Mouse (Mus musculus) urinary bladder, postnatal 36 days (tissue): ENCODE results near the gene Myog.
"Not testable (repeated sequence)": the region's sequence is repeated elsewhere in the genome, so short reads cannot be mapped to it uniquely, and the experiment has no call there.

ENCODE experiments used
- DNase-seq, 2 experiments: peaks; one replicate each; pipeline ENCODE4 v3.0.0; 2022; ENCODE audit warnings: low spot score in 2 of 2, mixed read lengths in 1 of 2

Myog gene

GRCm38 (mm10) chr1:134289598-134290099 is at the start of gene Myog:
Gene Myog, plus strand, starts transcription at chr1:134289989.
- DNase-seq, result no peak

GRCm38 (mm10) chr1:134240701-134241100 is 49.1 kb upstream of the Myog start:
- no peak for DNase-seq

- DNase-seq, result no peak
Observed at GRCm38 (mm10) chr1:134241298-134241697, 48.5 kb upstream of the Myog start.

GRCm38 (mm10) chr1:134242286-134242685 is 47.5 kb upstream of the Myog start:
- DNase-seq, result no peak

- no peak for DNase-seq
Observed at GRCm38 (mm10) chr1:134243505-134243904, 46.3 kb upstream of the Myog start.

- peak; percentile 91 to 93 for DNase-seq
Observed at GRCm38 (mm10) chr1:134243948-134244914, 45.6 kb upstream of the Myog start.

GRCm38 (mm10) chr1:134245004-134245717 is 44.6 kb upstream of the Myog start:
- no peak for DNase-seq

GRCm38 (mm10) chr1:134246590-134246989 is 43.2 kb upstream of the Myog start:
- no peak for DNase-seq

- DNase-seq, result not testable (repeated sequence)
Observed at GRCm38 (mm10) chr1:134249681-134250080, 40.1 kb upstream of the Myog start.

GRCm38 (mm10) chr1:134264341-134264740 is 25.4 kb upstream of the Myog start:
- DNase-seq, result no peak

GRCm38 (mm10) chr1:134265797-134266196 is 24.0 kb upstream of the Myog start:
- DNase-seq, result no peak

GRCm38 (mm10) chr1:134270026-134270425 is 19.8 kb upstream of the Myog start:
- no peak for DNase-seq

- DNase-seq, result no peak
Observed at GRCm38 (mm10) chr1:134272754-134273250, 17.0 kb upstream of the Myog start.

GRCm38 (mm10) chr1:134273493-134274395 is 16.0 kb upstream of the Myog start:
- DNase-seq, result no peak

GRCm38 (mm10) chr1:134274483-134274920 is 15.3 kb upstream of the Myog start:
- DNase-seq, result no peak

GRCm38 (mm10) chr1:134275616-134276464 is 13.9 kb upstream of the Myog start:
- no peak for DNase-seq

GRCm38 (mm10) chr1:134276823-134277222 is 13.0 kb upstream of the Myog start:
- DNase-seq, result no peak

GRCm38 (mm10) chr1:134280174-134280573 is 9.6 kb upstream of the Myog start:
- DNase-seq, result no peak

GRCm38 (mm10) chr1:134281563-134281962 is 8.2 kb upstream of the Myog start:
- no peak for DNase-seq

- no peak for DNase-seq
Observed at GRCm38 (mm10) chr1:134282342-134282741, 7.4 kb upstream of the Myog start.
